Mouse (Mus musculus): ENCODE data around the gene Arl5a.

Gene Arl5a

GRCm38 (mm10) chr2:52424747-52425522, at the start of gene Arl5a:
Arl5a (minus strand) TSS chr2:52424901.
- DNase-seq (ENCODE audit: low spot score), result peak; percentile 98

DNA sequence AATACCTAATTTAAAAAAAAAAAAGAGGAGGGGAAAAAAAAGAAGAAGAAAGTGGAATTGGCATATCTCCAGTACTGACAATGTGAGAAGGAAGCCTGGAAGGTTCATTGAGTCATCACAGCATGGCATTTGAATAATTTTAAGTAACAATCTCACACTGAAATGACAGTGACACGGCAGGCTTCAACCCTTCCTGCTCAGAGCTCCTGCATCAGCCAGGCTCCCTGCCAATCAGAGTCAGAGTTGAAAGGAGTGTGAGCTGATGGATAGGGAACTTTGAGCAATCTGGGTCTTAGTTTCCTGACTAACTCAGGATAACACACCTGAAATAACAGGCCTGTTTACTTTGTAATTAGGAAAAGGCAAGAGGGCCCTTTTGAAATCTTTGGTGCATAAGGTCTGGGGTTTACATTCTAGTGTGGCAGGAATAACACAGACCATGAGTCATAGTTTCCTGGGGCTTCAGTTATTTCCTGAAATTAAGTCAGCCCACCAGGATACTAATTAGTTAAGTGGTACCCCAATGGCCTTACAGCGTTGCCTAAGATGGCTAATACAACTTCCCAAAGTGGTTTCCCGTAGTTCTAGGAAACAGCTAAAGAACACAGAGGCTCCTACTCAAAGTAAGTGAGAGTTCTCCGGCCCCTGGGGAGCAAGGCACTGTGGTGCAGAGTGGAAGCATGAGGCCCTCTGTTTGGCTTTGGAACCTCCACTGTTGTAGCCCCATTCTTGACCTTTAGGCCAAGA, 47.0 kb upstream of the Arl5a start:
- no peak for DNase-seq (ENCODE audit: low spot score)

- no peak for DNase-seq (ENCODE audit: low spot score)
Measured at GRCm38 (mm10) chr2:52470044-52470560, 45.4 kb upstream of the Arl5a start.

DNA sequence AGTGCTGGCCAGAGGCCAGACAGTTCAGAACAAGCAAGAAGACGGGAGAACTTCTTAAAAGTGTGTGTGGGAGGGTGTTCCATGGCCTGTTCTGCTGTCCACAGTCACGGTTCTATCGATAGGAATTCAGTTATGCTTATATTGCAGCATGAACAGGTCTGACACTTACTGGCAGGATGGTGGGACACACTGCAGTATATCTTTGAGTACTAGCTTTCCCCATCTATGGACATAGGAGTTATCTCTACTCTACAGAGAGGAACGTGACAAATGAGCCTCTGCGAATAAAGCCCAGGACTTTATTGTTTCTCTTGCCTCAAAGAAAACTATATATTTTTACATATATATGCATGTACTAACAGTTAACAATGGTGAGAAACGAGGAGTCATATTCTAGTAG, 42.9 kb upstream of the Arl5a start:
- DNase-seq (ENCODE audit: low spot score), result no peak

GRCm38 (mm10) chr2:52461206-52461967, 36.7 kb upstream of the Arl5a start:
- no peak for DNase-seq (ENCODE audit: low spot score)

DNA sequence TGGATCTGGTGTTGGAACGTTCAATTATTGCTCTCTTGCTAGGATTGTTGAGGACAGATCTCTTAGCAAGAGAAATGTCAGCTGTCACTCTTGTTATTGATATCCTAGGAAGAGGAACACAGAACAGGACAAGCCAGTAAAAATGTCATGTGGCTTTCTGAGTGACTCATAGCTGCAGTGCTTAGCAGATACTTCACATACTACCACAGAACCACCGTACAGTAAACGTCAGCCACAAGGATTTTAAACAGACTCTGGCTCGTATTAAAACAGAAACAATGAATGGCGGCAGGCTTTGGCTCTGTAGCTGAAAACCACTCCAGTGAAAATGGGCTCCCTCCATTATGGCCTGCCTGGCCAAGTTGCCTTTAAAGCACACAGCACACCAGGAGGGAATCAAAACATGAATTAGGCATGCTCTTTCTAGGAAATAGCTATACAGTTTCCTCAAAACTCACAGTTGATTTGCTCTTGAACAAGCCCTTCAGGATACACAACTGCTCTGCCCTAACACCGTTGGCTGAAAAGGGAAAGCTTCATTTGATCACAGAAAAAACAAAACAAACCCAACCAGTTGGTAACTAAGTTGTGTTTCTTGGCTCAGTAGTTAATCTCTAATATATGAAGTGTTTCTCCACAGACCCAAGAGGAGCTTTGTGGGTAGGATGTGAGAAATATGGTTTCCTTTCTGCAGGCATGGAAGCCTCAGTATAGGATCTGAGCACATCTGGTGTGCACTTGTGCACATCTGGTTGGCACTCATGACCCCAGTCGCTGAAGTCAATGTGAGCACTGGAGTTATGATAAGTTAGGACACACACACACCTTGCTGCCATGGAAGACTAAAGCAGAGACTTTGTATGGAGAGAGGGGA, 31.1 kb upstream of the Arl5a start:
- no peak for DNase-seq (ENCODE audit: low spot score)

GRCm38 (mm10) chr2:52449818-52450217, 25.1 kb upstream of the Arl5a start:
- DNase-seq (ENCODE audit: low spot score), result no peak

GRCm38 (mm10) chr2:52448916-52449315, 24.2 kb upstream of the Arl5a start:
- no peak for DNase-seq (ENCODE audit: low spot score)

DNA sequence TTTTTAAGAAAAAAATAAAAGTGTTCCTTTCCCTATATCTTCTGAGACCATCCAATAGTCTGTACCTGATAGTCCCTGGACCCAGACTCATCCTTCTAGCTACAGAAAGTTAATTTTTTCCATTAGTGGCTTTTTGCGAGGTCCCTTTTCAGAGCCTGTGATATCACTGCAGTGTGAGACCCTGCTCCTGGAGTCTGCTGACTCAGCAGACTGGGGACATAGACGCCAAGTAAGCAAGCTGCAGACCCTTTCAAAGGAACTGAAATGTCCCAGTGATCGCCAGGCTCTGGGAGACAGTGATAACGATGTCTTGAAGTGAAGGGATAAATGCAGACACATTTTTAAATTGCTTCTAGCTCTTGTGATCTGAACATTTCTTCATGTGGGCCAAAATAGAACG, 21.9 kb upstream of the Arl5a start:
- no peak for DNase-seq (ENCODE audit: low spot score)

- DNase-seq (ENCODE audit: low spot score), result no peak
Measured at GRCm38 (mm10) chr2:52442125-52442524, 17.4 kb upstream of the Arl5a start.

DNA sequence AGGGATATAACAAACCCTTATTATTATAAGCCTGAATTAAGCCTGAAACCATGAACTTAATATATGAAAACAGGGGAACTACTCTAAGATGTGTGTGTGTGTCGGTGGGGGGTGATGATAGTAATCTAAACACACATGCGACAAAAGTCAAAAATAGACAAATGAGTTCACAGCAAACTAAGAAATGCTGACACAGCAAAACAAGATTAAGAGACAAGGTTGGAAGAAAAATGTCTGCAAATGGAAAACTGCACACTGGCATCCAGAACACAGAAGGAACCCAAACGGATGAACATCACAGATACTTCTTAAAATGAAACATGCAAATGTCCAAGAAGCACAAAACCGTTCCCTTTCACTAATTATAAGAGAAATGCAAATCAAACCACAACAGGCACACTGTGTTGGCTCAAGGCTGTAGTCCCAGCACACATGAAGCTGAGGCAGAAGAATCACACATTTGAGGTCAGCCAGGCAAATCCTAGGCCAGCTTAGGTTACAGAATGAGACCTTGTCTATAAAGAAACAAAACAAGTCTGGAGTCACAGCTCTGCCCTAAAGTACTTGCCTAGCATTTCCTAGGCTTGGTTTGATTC, 15.8 kb upstream of the Arl5a start:
- DNase-seq (ENCODE audit: low spot score), result no peak

DNA sequence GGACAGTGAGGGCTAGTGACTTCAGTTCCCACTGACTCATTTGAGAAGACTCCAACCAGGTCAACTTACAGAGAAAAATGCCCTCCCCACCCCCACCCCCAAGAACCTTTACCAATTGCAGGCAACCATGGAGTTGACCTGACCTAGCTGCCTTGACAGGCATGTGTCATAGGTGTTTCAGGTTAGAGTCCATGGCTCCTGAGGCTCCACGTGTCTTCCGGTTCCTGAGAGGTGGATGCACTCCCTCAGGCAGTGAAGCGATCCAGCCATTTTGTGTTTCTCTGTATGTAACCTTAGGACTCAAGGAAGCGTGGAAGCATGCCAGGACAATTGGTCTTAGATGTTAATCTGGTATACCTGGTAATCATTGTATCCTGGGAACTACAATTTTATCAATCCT, 13.7 kb upstream of the Arl5a start:
- DNase-seq (ENCODE audit: low spot score), result no peak

DNA sequence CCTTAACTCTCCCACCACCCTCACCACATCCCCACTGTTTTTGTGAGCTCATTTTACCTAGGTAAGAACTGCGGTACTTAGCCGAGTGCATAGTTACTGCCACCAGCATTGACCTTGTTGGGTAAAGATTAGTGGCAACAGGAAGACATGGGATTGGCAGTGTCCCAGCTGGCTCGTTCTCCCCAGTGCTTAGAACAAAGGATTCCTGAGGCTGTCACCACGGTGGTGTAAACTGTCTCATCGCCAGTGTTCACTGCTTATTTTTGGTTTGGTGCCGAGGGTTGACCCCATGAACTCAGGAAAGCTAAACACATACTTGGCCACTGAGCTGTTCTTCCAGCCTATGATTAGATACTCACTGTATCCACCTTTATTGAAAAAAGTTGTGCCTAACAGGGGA, 13.3 kb upstream of the Arl5a start:
- no peak for DNase-seq (ENCODE audit: low spot score)

- DNase-seq (ENCODE audit: low spot score), result no peak
Measured at GRCm38 (mm10) chr2:52435919-52436632, 11.4 kb upstream of the Arl5a start.

- no peak for DNase-seq (ENCODE audit: low spot score)
Measured at GRCm38 (mm10) chr2:52433365-52433764, 8.7 kb upstream of the Arl5a start.

DNA sequence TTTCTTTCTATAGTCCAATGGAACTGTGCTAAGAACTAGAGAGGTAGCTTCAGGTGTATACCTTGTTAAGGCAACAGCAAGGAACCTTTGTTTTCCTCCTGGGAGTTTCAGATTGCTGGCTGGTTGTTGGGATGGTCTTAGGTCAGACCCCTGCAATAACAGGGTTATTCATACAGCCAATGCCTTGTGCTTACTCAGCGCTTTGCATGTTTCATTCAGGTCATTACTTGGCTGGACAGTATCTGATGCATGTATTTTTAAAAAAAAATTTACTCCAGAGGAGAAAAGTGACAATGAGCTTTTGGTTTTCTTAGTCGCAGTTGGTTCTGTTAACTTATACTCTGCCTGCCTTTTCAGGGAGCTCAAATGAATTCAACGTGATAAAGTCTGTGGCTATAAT, 2.7 kb upstream of the Arl5a start:
- DNase-seq (ENCODE audit: low spot score), result no peak

GRCm38 (mm10) chr2:52426041-52426440, 1.3 kb upstream of the Arl5a start:
- DNase-seq (ENCODE audit: low spot score), result no peak

DNA sequence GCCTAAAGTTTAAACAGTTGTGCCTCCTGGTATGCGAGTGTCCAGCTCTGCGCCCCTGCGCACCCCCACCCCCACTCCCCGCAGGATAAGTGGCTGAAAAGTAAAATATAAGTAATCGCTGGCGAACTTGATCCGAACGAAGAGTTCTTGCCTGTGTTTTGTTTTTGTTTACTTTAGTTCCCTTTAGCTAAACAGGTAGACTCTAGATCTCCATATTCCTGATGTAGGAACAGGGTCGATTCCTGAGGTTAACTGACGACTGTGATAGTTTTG, 758 bp upstream of the Arl5a start:
- no peak for DNase-seq (ENCODE audit: low spot score)

DNA sequence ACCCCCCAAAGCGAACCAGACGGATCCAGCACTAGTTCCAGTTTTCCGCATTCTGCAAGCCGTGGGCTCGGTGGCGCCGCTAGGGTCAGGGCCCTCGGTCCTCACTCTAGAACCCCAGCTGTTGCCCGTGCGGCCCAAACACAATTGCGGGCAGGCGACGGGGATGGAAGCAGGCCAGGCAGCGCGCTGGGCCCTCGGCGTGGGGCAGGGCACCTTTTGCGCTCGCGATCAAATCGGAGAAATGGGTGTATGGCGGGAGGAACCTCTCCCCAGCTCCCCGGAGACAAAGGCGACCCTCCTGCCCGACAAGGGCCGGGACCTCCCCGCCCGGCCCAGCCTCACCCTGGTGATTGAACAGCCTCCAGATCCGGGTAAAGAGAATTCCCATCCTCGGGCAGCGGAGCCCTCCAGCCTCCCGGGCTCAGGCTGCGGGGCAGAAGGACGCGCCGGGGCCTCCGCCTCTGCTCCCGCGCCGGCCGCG, 413 bp downstream of the Arl5a start:
- DNase-seq (ENCODE audit: low spot score), result no peak

- no peak for DNase-seq (ENCODE audit: low spot score)
Measured at GRCm38 (mm10) chr2:52423611-52424247, 972 bp downstream of the Arl5a start.
